Mouse (Mus musculus): ENCODE results near the gene Cdv3.

Gene Cdv3

DNA sequence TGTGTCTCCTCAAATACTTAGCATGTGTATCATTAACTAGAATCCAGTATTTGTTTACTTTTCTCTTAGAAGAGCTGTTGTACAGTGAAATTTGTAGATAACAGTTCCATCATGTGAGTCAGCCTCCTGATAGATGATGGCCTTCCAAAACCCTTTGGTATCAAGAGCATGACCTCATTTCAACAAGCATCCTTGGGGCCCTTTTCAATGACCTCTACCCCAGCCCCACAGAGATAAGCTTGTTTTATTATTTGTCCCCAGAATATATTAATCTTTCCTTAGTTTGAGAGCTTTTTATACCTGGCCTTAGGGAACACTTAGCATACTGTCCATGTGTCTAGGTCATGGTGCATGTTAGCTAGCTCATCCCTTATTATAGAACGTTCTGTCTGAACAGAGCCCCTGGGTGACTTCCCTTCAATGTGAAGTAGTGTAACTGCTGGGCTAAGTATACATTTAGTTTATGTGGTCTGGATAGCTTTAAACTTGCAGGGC lies 17.6 kb downstream of the Cdv3 start:
- TF ChIP-seq GATA4 (IDR thresholded peaks at IDR 0.05; ENCODE audit: insufficient replicate concordance, low read length), result peak; percentile 32; the same call in 1 of the 2 replicates

DNA sequence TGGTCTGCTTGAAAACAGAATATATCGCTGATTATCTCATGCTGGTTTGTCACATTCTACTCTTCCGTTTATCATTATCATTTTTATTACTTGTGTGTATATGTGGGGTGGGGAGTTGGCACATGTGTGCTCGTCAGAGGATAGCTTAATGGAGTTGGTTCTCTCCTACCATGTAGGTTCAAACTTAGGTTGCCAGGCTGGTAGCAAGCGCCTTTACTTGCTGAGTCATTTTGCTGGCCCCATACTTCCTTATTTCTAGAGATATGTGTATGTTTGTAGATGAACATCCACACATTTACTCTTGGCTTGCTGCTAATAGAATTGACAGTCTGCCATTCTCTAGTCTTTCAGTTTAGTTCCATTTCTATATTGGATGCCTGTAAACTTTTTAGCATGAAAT lies 18.6 kb downstream of the Cdv3 start:
- TF ChIP-seq GATA4 (IDR thresholded peaks at IDR 0.05; ENCODE audit: insufficient replicate concordance, low read length), result no peak

DNA sequence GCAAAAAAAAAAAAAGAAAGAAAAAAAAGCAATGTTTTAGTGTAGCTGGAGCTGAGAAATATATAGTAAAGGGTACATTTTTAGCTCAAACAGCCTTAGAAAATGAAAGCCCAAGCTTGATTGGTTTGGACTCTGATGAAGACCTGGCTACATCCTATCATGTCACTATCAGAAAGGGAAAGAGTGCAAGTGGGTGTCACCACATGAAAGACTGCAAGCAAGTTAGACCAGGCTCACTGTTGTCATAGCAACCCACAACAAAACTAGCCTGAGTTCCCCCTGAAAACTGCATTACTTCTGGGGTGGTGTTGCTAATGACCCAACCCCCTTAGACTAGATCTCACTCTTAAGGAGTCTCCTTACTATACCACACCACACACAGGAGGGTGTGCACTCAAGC lies 28.7 kb downstream of the Cdv3 start:
- no peak for TF ChIP-seq GATA4 (IDR thresholded peaks at IDR 0.05; ENCODE audit: insufficient replicate concordance, low read length)

DNA sequence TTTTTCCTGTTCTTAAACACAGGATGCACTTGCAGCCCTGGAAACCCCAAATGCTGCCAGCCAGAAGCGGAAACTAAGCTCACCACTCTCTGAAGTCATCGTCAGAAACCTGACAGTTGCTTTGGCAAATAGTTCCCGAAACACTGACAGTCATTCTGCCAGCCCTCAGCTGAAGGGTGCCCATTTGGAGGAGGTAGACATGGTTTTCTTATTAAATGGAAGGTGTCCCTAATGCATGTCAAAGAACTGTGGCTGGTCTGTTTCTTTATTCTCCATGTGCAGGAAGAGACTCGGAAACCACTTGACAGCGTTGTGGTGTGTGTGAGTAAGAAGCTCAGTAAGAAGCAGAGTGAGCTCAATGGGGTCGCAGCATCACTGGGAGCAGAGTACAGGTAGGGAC lies 33.0 kb downstream of the Cdv3 start:
- no peak for TF ChIP-seq GATA4 (IDR thresholded peaks at IDR 0.05; ENCODE audit: insufficient replicate concordance, low read length)

DNA sequence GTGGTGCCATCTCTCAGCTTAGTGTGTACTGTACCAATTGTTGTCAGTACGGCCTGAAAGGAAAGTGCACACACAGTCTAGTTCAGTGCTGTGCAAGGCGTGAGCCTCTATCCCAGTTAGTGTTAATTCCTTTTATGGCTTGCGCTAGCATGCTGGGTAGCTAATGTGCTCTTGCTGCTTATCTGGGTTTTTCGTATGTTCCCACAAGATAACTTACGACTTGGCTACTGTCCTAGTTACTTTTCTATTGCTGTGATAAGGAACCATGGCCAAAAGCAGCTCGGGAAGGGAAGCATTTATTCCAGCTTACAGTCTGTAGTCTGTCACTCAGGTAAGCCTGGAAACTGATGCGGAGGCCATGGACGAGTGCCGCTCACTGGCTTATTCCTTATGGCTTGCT lies 39.2 kb downstream of the Cdv3 start:
- TF ChIP-seq GATA4 (IDR thresholded peaks at IDR 0.05; ENCODE audit: insufficient replicate concordance, low read length), result no peak

DNA sequence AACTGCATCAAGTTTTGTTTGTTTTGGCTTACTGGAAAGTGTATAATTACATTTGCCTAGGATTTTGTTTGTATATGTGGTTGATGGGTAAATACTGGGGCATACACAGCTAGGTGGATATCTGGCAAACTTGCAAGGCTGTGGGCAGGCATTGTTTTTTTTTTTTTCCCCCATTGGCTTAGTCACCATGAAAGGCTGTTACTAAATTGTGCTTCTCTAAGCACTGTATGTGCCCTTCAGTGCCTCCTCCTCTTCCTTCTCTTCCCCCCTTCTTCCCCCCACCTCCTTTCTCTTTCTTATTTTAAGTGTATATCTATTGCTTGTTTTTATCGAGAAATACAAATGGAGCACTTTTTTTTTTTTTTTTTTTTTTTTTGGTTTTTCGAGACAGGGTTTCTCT lies 41.0 kb downstream of the Cdv3 start:
- no peak for TF ChIP-seq GATA4 (IDR thresholded peaks at IDR 0.05; ENCODE audit: insufficient replicate concordance, low read length)

DNA sequence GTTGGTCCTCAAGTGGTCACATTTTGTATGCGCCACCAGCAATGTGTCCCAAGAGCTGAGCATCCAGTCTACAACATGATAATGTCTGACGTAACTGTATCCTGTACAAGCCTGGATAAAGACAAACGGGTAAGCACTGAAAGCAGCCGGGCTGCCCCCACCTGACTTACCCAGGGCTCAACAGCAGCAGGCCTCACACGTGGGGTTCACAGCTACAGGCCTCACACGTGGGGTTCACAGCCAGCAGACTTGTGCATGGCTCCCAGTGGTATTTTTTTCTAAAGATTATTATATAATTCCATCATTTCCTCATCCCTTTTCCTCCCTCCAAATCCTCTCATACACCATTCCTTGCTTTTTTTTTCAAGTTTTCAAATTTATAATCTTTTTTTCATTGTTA lies 55.8 kb downstream of the Cdv3 start:
- no peak for TF ChIP-seq GATA4 (IDR thresholded peaks at IDR 0.05; ENCODE audit: insufficient replicate concordance, low read length)

DNA sequence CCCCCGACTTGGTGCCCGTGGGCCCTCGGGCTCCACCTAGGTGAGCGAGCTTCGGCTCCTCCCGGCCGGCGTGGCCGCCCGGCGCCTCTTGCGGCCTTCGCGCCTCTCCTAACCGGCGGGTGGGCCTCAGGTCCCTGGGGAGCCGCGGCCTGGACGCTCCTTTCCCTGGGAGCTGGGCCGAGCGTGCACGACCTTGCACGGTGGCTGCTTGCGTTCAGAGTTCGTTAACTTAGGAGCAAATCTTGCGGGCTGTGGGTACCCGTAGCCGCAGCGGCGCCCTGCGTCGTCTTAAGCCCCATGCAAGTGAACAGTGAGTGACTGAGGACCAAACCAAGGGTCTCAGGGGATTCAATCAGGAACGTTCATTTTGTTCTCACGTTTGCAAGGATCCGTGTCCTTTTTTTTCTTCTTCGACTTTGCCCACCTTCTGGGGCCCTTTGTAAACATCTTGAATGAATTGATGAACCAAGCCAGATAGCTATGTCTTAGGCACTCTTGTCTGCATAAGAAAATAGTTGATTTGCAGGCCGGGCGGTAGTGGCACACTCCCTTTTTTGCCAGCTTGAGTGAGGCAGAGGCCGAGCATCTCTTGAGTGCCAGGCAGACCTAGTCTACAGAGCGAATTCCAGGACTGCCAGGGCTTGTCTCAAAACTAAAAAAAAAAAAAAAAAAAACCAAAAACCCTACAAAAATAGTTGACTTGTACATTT lies 60.2 kb downstream of the Cdv3 start:
- TF ChIP-seq GATA4 (IDR thresholded peaks at IDR 0.05; ENCODE audit: insufficient replicate concordance, low read length), result no peak

DNA sequence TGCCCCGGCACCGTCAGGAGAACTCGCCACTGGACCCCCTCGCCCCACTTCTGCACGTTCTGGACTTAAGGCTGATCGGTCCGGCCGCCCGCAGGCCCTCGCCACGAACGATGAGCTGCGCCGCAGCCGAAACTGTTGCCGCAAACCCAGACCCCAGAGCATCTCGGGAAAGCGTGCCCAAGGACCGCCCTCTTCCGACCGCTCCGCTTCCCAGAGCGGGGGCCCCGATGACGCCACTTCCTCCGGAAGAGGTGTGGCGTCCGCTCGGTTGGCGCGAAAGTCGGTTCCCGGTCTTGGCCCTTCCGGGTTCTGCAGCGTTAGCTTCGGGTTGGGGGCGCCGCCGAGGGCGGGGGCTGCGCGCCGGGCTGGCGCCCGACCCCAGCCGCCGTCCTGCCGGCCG lies 60.7 kb downstream of the Cdv3 start, which contains the start of the genes 1300017J02Rik and Topbp1:
Gene 1300017J02Rik, minus strand, starts transcription at position 156 of the 400 bp plus-strand sequence.
Gene Topbp1, plus strand, starts transcription at position 289 of the 400 bp plus-strand sequence.
- TF ChIP-seq GATA4 (IDR thresholded peaks at IDR 0.05; ENCODE audit: insufficient replicate concordance, low read length), result peak; percentile 25; the same call in 1 of the 2 replicates

Data from liver, adult (tissue).